Mouse (Mus musculus) kidney, postnatal 36 days (tissue): ENCODE data around the gene Gtf2h5.

Source experiments
- DNase-seq, 2 experiments: peaks; one replicate each; pipeline ENCODE4 v3.0.0; 2021 to 2022; ENCODE audit warnings: mixed read lengths in 2 of 2

Gtf2h5 gene

GRCm38 (mm10) chr17:6113653-6114052 lies 34.1 kb downstream of the Gtf2h5 start:
- DNase-seq = no peak

- DNase-seq = no peak
Observed at GRCm38 (mm10) chr17:6115085-6115484, 35.5 kb downstream of the Gtf2h5 start.

- DNase-seq = no peak
Observed at GRCm38 (mm10) chr17:6117148-6117725, 37.7 kb downstream of the Gtf2h5 start.

GRCm38 (mm10) chr17:6117917-6118316 lies 38.3 kb downstream of the Gtf2h5 start:
- no peak for DNase-seq

- no peak for DNase-seq
Observed at GRCm38 (mm10) chr17:6118861-6119260, 39.3 kb downstream of the Gtf2h5 start.

- no peak for DNase-seq
Observed at GRCm38 (mm10) chr17:6123776-6124175, 44.2 kb downstream of the Gtf2h5 start.

GRCm38 (mm10) chr17:6125441-6125840 lies 45.9 kb downstream of the Gtf2h5 start:
- DNase-seq = no peak

- no peak for DNase-seq
Observed at GRCm38 (mm10) chr17:6128039-6128438, 48.5 kb downstream of the Gtf2h5 start.

- no peak for DNase-seq
Observed at GRCm38 (mm10) chr17:6129361-6129760, 49.8 kb downstream of the Gtf2h5 start.

GRCm38 (mm10) chr17:6131083-6131482 lies 51.5 kb downstream of the Gtf2h5 start:
- DNase-seq = no peak
